Mouse (Mus musculus): Measurements from ENCODE around the gene Akr1c19. TPM values are rescaled to one million over a fixed set of nuclear protein-coding genes. Genes with fewer than 3 reads are reported as not detected.

The Akr1c19 gene
- 3.8 TPM for polyA plus RNA-seq (2015; fragmentation: Illumina TruSeq; extraction: RNeasy Lipid Tissue Mini Kit (QIAGEN cat#74804); ENCODE audit: insufficient read depth, low replicate concordance)

DNA sequence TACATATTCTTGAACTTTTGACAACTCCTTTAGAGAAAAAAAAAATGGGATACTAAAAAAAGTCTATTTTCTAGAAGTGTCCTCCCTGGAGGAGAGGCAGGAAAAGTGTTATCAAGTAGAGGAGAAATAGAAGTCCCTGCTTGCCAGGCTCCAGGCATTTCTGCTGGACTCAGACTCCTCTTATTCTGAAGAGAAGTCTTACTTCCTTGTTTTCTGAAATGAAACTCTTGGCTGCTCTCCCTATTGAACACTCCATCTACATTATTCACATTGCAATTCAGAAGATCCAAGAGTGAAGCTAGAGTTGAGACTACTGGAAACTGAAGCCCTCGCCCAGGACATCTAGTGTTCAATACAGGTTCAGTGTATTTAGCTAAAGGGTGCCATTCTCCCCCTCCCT lies at the start of gene Akr1c19:
Gene Akr1c19 (plus strand): TSS at position 260 of the 400 bp plus-strand sequence.

GRCm38 (mm10) chr13:4190904-4191303 lies 37.6 kb upstream of the Akr1c19 start, which contains the start of gene Akr1c13:
Gene Akr1c13 (plus strand): TSS chr13:4191150.

GRCm38 (mm10) chr13:4279284-4279683 lies 50.8 kb downstream of the Akr1c19 start, which contains the start of gene Akr1c12:
Gene Akr1c12 (minus strand): TSS chr13:4279433.

Other genes starting within 250 kb of the Akr1c19 start
- gene Akr1c14, start 179.7 kb upstream of the Akr1c19 start, polyA plus RNA-seq (2015; fragmentation: Illumina TruSeq; extraction: RNeasy Lipid Tissue Mini Kit (QIAGEN cat#74804); ENCODE audit: insufficient read depth, low replicate concordance), result 2.2 TPM
- 0.47 TPM for gene Akr1c18, start 78.0 kb upstream of the Akr1c19 start, polyA plus RNA-seq (2015; fragmentation: Illumina TruSeq; extraction: RNeasy Lipid Tissue Mini Kit (QIAGEN cat#74804); ENCODE audit: insufficient read depth, low replicate concordance)
- gene Akr1c13, start 37.5 kb upstream of the Akr1c19 start, polyA plus RNA-seq (2015; fragmentation: Illumina TruSeq; extraction: RNeasy Lipid Tissue Mini Kit (QIAGEN cat#74804); ENCODE audit: insufficient read depth, low replicate concordance), result 26.7 TPM
- gene Akr1c12, start 50.7 kb downstream of the Akr1c19 start, polyA plus RNA-seq (2015; fragmentation: Illumina TruSeq; extraction: RNeasy Lipid Tissue Mini Kit (QIAGEN cat#74804); ENCODE audit: insufficient read depth, low replicate concordance), result 6.1 TPM
- gene Akr1c6, start 205.6 kb downstream of the Akr1c19 start, polyA plus RNA-seq (2015; fragmentation: Illumina TruSeq; extraction: RNeasy Lipid Tissue Mini Kit (QIAGEN cat#74804); ENCODE audit: insufficient read depth, low replicate concordance), result not detected

Data from spleen, adult 10 weeks (tissue).